8 mouse cellular contexts compared by ENCODE assay signal in genomic region chr1:86111779-86112178, GRCm38 (mm10). TPM values are rescaled to one million over a fixed set of nuclear protein-coding genes. Genes with fewer than 3 reads are reported as not detected.
A peak's percentile ranks its signal among the peaks of the same experiment; 100 is the strongest.
DNase-seq lines count a peak whose midpoint lies in the region; ATAC-seq lines count a peak whose summit lies in the region.

Gene Htr2b, minus strand, starts transcription at chr1:86111970.

- DNase-seq in cerebellum, adult 8-10 months, result peak; percentile 6
- DNase-seq in cerebellum, adult 11-12 months, result no peak
- peak; percentile 10 for DNase-seq in A20 (ENCODE audit: low read depth, low spot score)
- peak; percentile 18 to 40 for DNase-seq in gastrocnemius, postnatal 4 days (ENCODE audit: low spot score in 2 of 2)
- peak; percentile 47 to 48 for DNase-seq in kidney, postnatal 25 days
- DNase-seq in lung, postnatal 25 days (ENCODE audit: low spot score), result peak; percentile 24
- DNase-seq in urinary bladder, postnatal 4 days (ENCODE audit: low spot score in 2 of 2), result peak; percentile 52 to 65

- no peak within 1 kb of the TSS for H3K27ac ChIP-seq in forebrain, embryonic 13.5 days

- peaks cover 5% of the 10 kb centered on the region; the same call in 1 of the 2 replicates for H3K4me1 ChIP-seq in forebrain, embryonic 13.5 days

- no peaks in the 10 kb centered on the region for H3K9me3 ChIP-seq in forebrain, embryonic 13.5 days (replicated peaks)

- WGBS in forebrain, embryonic 13.5 days, result 43% methylated on average over 6 of the region's 6 CpGs

- ATAC-seq in forebrain, embryonic 13.5 days, result no peak

- H3K27me3 ChIP-seq in forebrain, embryonic 13.5 days, result no peaks in the 10 kb centered on the region

- no peak within 1 kb of the TSS for H3K4me2 ChIP-seq in forebrain, embryonic 13.5 days

- H3K4me3 ChIP-seq in forebrain, embryonic 13.5 days, result no peak within 1 kb of the TSS

- H3K36me3 ChIP-seq in forebrain, embryonic 13.5 days (ENCODE audit: poor library complexity, severe bottlenecking), result peaks cover 4% of the 10 kb centered on the region

- no peak within 1 kb of the TSS for H3K9ac ChIP-seq in forebrain, embryonic 13.5 days

RNA-seq across cellular contexts. Expression of gene Htr2b, which starts in this region (rescaled TPM):
- 1 to 10 TPM; 1.2 TPM for total RNA-seq in gastrocnemius, postnatal 4 days (2021)
- 0.09 and 0.33 TPM in 2 replicates for polyA plus RNA-seq in forebrain, embryonic 13.5 days (2015; fragmentation: Nextera tagmentation; extraction: Ambion mirVana)
